Mouse (Mus musculus) left cerebral cortex, postnatal 10 days (tissue): ENCODE results near the gene Sox5. TPM values are rescaled to one million over a fixed set of nuclear protein-coding genes. Genes with fewer than 3 reads are reported as not detected.
"Not testable (repeated sequence)": the region's sequence is repeated elsewhere in the genome, so short reads cannot be mapped to it uniquely, and the experiment has no call there.

Experiments
- DNase-seq, 2 experiments: peaks; one replicate each; pipeline ENCODE4 v3.0.0; 2021 to 2022; ENCODE audit warnings: low spot score in 2 of 2, mixed read lengths in 1 of 2; ENCODE audit errors: extremely low spot score in 1 of 2
- intact Hi-C: fragments of 180-260 bp; cut with DNase I; formaldehyde crosslinking; loops from one replicate; pipeline ENCODE4 v1.15.1; 2025
- total RNA-seq, 2 experiments: library from RNA; stranded (reverse); gene quantifications; 2 replicates each; pipeline ENCODE4 v1.2.3; 2021

Gene Sox5
- total RNA-seq, 2 experiments from 2014 or later = 77.5 to 78.6 TPM

DNA sequence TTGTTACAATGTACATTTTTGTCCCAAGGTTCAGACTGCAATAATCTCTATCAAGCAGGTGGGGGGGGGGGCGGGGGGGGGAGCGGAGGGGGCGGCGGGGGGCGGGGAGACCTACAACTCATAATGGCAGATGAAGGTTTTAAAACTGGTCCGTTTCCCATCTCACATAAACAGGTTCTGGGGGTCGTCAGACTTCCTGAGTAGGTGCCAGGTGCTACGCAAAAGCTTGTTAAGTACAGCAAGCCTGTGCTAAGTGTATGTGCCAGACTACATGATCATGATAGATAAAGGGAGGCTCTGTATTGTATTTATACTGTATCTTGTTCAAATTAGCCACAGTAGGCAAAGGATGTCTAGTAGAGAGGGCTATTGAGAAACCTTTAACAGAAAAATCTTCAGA lies 498.6 kb downstream of the Sox5 start:
- intact Hi-C loops = no loop called here

DNA sequence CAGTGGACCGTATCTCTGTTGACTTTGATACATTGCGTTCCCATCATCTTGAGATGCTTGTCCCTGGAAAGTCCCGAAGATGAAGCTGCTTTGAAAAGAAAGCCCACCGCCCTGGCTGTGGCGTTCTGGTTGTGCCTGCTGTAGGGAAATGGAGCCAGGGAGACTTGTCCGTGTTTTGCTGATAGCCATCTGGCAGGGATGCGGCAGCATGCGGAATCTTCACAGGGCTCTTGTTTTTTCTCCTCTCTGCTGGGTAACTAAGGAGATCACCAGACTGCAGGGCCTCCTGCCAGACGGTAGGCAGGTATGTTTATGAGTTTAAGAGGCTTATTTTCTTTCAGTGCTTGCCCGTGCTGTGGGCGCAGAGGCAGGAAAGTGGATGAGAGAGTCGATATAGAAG lies 499.0 kb downstream of the Sox5 start:
- intact Hi-C loops = no loop called here
- peak; percentile 17 to 33 for DNase-seq

More for the DNA sequence above, 498.6 kb downstream of the Sox5 start:
- DNase-seq = no peak

DNA sequence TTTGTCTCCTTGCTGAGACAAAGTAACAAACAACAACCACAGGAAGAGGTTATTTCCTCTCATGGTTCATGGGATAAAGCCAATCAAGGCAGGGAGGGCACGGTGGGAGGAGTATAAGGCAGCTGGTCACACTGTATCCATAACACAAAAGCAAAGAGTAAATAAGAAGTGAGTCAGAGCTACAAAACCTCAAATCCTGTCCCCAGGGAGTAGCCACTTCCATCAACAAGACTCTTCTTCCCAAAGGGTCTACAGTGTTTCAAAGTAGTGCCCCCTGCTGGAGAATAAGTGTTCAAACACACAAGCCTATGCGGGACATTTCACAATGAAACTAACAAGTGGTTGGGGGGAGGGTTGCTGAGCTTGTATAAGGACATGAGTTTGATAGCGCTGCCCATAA lies 500.1 kb downstream of the Sox5 start:
- intact Hi-C loops = no loop called here
- no peak for DNase-seq

GRCm38 (mm10) chr6:144278505-144279053 lies 503.2 kb downstream of the Sox5 start:
- no peak for DNase-seq
- intact Hi-C loops = no loop called here

- DNase-seq, intact Hi-C loops: not testable (repeated sequence)
Observed at GRCm38 (mm10) chr6:144273425-144273824, 508.4 kb downstream of the Sox5 start.

DNA sequence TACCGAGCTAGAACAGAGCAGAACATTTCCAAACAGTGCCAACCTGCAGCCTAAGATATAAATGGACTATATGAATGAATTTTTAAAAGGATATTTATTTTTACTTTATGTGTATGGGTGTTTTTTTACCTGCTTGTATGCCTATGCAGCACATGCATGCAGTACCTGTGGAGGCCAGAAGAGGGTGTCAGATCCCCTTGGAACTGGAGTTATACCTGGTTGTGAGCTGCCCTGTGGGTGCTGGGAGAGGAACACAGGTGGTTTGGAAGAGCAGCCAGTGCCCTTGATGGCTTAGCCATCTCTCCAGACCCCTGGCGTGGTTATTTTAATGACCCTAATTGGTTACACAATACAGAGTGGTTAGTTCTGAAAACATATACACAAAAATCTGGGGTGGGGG lies 510.5 kb downstream of the Sox5 start:
- intact Hi-C loops = no loop called here
- no peak for DNase-seq

- intact Hi-C loops = no loop called here
- DNase-seq = no peak
Observed at GRCm38 (mm10) chr6:144270306-144270705, 511.5 kb downstream of the Sox5 start.

- intact Hi-C loops = no loop called here
- DNase-seq = no peak
Observed at GRCm38 (mm10) chr6:144269666-144270065, 512.1 kb downstream of the Sox5 start.

GRCm38 (mm10) chr6:144265752-144266151 lies 516.0 kb downstream of the Sox5 start:
- no peak for DNase-seq
- intact Hi-C loops = no loop called here

DNA sequence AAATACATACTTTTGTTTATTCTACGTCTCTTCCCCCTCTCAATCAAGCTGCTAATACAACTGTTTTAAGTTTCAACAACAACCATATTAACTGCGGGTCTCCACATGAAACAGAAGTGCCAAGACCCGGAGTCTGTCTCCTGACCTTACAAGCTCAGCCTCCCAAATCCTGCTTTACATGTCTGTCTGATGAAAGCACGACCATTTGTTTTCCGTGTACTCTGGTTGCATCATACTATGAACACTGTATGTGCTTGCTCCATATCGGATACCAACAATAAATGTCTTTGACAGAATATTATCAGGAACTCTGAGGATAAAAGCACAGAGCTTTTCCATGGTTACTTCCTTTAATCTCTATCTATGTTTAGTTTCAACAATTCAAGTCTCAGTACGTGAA lies 516.8 kb downstream of the Sox5 start:
- no peak for DNase-seq
- intact Hi-C loops = no loop called here

- no peak for DNase-seq
- intact Hi-C loops = no loop called here
Observed at GRCm38 (mm10) chr6:144264320-144264915, 517.4 kb downstream of the Sox5 start.

DNA sequence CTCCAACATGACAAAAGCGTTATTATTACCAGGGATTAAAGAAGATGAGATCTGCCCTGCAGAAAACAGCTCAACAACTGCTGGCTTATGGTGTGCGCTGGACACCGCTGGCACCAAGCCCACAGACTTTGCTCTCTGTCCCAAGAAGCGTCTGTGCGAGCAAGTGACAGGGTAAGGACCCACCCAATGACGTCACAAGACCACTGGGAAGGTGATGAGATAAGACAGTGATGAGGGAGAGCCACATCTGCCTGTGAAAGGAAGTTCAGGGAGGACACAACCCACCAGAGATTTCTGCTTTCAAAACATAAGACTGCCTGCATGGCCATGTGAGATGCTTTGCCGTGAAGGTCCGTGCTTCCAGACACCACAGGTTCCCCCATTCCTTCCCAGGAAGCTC lies 525.3 kb downstream of the Sox5 start:
- peak in 1 of 2 experiments; percentile 26 for DNase-seq
- intact Hi-C loops = no loop called here

- DNase-seq = no peak
- intact Hi-C loops = no loop called here
Observed at GRCm38 (mm10) chr6:144252191-144252718, 529.5 kb downstream of the Sox5 start.

DNA sequence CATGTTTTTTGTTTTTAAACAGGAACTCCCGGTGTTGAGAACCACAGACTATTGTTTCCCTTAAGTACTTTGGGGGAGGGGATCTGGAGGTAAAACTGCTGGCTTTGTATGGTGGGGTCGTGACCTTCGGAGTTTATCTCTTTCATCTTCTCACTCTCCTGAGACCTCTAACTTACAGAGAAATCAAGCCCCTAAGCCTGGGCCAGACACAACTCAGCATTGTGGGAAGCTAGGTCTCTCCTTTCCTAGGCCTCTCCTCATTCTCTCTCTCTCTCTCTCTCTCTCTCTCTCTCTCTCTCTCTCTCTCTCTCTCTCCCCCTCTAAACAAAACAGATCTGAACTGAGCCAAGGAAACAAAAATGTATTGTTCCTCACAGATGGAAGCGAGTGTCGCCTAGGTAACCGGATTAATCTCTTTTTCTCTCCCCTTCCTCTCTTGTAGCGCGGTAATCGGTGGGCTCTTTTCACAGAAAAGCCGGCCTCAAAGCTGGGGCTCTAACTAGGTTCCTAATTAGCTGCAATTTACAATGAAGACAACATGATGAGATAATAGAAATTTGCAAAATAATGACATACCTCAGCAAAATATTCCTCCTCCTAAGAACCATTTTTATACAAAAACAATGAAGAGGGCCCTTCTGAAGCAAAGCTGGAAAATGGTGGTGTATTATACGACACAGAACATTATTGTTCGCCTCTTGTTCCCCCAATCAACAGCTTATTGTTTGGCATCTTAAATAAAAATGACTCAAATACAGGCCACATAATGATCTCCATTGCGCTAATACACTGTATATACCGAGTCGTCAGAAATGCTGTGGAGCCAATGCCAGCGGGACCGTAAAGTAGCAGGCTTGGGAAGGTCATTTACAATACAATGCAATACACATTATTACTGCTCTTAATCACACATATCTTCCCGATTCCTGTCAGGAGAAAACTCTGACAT lies 530.3 kb downstream of the Sox5 start:
- intact Hi-C loops = no loop called here
- DNase-seq = peak in 1 of 2 experiments; percentile 27

DNA sequence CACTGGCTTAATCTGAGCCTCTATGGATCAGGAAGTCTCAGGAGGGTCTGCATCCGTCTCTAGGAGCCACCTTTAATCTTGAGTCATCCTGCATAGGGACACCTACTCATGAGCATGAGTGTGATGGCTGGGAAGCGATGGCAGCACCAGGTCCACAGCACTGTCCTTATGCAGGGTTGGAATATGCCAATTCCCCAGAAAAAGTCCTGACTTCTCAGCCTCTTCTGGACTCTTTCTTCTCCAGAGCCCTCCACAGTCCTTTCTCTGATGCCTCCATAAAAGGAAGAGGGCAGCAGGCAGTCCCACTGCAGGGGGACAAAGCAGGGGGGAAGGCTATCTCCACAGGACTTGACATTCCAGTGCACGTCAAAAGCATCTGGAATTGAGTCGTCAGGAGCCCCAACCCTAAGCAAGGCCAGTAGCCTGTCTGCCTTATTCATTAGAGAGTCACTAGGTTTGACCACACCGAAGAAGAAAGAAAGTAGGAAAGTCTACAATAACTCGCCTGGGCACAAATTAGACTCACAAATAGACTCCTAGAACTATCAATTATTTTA lies 531.1 kb downstream of the Sox5 start:
- DNase-seq = no peak
- intact Hi-C loops = no loop called here

GRCm38 (mm10) chr6:144236581-144236980 lies 545.2 kb downstream of the Sox5 start:
- intact Hi-C loops = no loop called here
- no peak for DNase-seq

GRCm38 (mm10) chr6:144203970-144204369 lies 577.8 kb downstream of the Sox5 start:
- DNase-seq = peak in 1 of 2 experiments; percentile 50
- intact Hi-C loops = loop anchor here (5.0 to 10.0 kb wide), 3 partner anchors 47 to 979 kb away; no protein-coding TSS in a partner anchor

GRCm38 (mm10) chr6:144203013-144203412 lies 578.8 kb downstream of the Sox5 start:
- no peak for DNase-seq
- intact Hi-C loops = loop anchor here (5.0 to 10.0 kb wide), 3 partner anchors 46 to 978 kb away; no protein-coding TSS in a partner anchor

- intact Hi-C loops = loop anchor here (5.0 to 10.0 kb wide), 3 partner anchors 44 to 977 kb away; no protein-coding TSS in a partner anchor
- DNase-seq = no peak
Observed at GRCm38 (mm10) chr6:144201402-144202040, 580.3 kb downstream of the Sox5 start.
